Mouse (Mus musculus): Measurements from ENCODE around the gene Klk10.

Klk10 gene

GRCm38 (mm10) chr7:43780746-43781145 lies at the start of gene Klk10:
Gene Klk10, plus strand, starts transcription at chr7:43781035.
- DNase-seq: no peak

DNA sequence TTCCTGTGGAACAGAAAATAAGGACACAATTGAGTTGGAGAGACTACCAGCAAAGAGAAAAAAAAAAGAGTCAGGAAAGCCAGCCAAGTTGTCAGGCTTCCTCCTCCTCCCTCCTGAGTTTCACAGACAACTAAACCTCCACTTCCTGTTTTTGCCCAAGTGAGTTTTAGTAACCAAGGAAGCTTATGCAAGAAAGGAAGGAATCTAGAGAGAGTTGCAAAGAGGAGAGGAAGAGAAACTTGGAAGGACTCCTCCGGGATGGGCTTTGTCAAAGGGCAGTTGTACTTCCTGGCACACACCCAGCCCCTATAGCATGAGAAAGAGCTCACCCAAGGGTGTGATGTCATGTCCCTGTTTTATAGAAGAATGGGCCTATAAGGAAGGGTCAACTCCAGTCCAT lies 33.0 kb upstream of the Klk10 start:
- DNase-seq: no peak

- DNase-seq: no peak
Observed at GRCm38 (mm10) chr7:43752806-43753205, 28.0 kb upstream of the Klk10 start.

DNA sequence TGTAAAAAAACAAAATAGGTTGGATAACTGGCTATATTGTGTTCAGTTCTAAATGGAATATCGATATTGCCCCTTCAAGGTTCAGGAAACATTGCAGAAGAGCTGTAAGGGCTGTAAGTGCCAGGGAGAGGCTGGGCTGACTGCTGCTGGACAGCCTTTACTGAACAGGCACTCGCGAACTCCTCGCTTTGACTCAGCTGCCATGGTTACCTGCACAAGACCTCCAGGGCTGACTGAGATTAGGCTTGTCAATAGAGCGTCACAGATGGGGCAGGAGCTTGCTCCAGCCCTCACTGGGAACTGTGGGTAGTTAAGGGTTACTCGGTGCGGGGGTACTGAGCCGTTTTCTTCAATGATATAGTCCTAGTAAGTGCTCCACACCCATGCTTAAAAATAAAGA lies 14.4 kb upstream of the Klk10 start:
- DNase-seq: no peak

DNA sequence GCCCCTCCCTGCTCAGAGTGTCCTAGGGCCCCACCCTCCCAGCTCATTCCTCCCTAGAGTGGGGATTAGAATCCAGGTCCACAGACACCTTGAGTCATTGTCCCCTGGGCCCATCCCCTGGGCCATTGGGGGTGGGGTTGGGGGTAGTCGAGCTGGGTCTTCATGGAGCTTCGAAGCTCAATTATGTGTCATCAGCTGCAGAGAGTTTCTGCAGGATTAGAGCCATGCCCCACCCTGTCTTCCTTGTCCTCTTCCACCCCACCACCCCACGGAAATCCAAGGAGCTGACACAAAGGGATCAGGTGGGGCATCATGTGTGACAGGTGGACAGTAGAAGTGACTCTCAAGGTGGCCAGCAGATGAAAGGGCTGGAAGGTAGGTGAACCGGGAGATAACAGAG lies 12.2 kb upstream of the Klk10 start, which contains the start of gene Klk12:
Klk12 (plus strand) TSS at position 301 of the 400 bp plus-strand sequence.
- DNase-seq: no peak

DNA sequence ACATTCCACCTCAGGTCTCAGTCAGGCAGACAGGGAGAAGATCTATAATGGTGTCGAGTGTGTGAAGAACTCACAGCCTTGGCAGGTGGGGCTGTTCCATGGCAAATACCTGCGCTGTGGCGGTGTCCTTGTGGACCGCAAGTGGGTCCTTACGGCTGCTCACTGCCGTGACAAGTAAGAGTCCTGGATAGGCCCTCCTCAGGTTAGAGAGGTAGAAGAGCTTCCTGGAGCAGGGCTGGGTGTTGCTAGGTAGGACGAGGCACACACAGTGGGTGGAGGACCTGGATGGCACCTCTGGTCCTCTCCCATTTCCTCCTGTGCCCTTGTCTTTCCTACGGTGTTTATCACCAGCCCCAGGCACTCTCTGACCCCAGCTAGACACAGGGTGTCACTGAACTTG lies 11.2 kb upstream of the Klk10 start:
- DNase-seq: no peak

- no peak for DNase-seq
Observed at GRCm38 (mm10) chr7:43770701-43771100, 10.1 kb upstream of the Klk10 start.

- no peak for DNase-seq
Observed at GRCm38 (mm10) chr7:43771916-43772315, 8.9 kb upstream of the Klk10 start.

- DNase-seq: no peak
Observed at GRCm38 (mm10) chr7:43772901-43773300, 7.9 kb upstream of the Klk10 start.

GRCm38 (mm10) chr7:43774364-43774763 lies 6.5 kb upstream of the Klk10 start, which contains the start of gene Klk11:
Gene Klk11, plus strand, starts transcription at chr7:43774604.
- DNase-seq: no peak

DNA sequence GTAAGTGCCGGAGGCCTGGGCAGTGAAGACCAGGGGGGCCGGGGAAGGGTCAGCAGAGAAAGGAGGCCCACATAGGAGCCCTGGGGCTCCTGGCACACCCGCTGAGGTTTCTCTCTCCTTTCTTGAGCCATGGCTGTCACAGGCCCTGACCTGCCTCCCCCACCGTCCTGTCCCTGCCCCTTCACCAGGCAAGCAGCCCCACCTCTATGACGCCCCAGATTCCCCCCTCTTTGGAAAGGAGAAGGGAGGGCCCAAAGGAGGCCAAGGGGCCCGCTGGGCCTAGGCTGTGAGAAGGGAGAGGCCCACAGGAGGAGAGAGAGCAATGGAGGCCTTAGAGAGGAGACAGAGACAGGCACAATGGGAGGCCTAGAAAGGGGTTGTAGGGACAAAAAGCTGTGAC lies 6.0 kb upstream of the Klk10 start:
- DNase-seq: no peak

DNA sequence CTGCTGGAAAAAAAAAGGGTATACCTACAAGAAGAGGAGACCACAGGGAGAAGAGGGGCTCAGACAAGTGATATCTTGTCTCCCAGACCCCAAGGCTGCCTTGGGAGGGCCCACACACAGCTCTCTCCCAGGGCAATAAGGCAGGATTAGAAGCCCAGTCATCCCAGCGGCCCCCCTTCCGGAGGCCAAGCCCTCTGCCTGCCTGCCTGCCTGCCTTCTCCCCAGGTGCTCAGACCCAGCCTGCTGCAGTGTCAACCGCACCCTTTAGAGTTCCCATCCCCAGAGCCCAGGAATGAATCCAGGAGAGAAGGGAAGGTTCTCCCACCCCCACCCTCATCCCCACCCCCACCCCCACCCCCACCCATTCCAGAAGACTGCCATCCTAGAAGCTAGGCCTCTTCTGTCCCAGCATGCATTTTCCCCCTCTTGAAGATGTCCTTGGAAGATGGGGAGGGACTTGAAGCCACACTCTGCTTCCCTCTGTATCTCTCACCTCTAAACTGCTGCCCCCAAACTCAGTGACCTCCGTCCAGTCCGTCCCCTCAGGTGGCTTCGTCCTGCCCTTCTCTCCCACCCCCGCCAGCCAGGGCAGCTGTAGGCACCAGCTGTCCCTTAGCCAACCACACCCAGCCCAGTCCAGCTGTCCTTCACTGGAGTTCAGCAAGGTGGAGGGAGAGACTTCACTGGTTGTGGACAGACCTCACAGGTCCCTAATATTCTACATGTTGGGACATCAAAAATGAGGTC lies 5.4 kb upstream of the Klk10 start:
- no peak for DNase-seq

GRCm38 (mm10) chr7:43776506-43776905 lies 4.3 kb upstream of the Klk10 start:
- DNase-seq: no peak

DNA sequence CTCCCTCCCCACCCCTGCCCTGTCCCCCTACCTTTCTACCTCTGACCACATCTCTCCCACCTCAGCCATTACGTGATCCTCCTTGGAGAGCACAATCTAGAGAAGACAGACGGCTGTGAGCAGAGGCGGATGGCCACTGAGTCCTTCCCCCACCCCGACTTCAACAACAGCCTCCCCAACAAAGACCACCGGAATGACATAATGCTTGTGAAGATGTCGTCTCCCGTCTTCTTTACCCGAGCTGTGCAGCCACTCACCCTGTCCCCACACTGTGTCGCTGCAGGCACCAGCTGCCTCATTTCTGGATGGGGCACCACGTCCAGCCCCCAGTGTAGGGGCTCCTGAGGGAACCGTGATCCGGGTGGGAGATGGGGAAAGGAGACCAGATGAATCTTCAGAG lies 3.4 kb upstream of the Klk10 start:
- no peak for DNase-seq

GRCm38 (mm10) chr7:43778176-43778970 lies 2.5 kb upstream of the Klk10 start:
- DNase-seq: no peak

- no peak for DNase-seq
Observed at GRCm38 (mm10) chr7:43780241-43780640, 594 bp upstream of the Klk10 start.

GRCm38 (mm10) chr7:43781541-43781940 lies 706 bp downstream of the Klk10 start:
- DNase-seq: no peak

DNA sequence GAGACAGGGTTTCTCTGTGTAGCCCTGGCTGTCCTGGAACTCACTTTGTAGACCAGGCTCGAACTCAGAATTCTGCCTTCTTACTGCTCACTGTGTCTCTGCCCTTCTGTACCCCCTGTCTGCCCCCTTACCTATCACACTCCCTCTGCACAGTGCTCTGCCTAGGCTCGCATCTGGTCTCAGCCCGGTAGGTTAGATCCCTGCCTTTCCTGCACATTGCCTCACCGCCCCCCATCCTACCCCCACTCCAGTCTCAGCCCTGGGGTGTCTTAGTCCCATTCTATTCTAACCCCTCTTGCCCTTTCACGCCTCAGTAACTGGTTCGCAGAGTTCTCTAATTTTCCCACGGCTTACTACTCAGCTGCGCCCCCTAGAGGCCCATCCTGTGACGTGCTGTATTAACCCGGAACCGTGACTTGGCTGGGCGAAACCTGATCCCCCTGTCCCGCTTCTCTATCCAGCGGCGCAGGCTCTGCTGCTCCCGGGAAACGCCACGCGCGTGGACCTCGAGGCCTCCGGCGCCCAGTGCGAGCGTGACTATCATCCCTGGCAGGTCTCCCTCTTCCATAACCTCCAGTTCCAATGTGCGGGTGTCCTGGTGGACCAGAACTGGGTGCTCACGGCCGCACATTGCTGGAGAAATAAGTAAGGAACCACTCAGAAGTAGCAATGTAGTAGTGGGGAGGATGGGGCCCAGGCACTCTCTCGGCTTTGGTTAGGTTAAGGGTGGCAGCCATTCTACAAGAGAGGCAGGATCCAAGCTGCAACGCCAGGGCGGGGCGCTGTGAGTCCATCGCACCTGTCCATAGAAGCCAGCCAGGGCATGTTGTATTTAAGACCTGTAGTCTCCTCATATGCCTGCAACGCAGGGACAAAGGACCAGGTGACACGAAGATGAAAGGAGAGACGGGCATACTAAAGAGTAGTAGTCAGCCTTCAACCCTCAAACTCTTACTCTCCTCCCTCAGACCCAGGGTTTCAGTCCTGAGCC lies 1.7 kb downstream of the Klk10 start:
- peak; percentile 43 to 69 for DNase-seq

GRCm38 (mm10) chr7:43785286-43785685 lies 4.5 kb downstream of the Klk10 start:
- no peak for DNase-seq

DNA sequence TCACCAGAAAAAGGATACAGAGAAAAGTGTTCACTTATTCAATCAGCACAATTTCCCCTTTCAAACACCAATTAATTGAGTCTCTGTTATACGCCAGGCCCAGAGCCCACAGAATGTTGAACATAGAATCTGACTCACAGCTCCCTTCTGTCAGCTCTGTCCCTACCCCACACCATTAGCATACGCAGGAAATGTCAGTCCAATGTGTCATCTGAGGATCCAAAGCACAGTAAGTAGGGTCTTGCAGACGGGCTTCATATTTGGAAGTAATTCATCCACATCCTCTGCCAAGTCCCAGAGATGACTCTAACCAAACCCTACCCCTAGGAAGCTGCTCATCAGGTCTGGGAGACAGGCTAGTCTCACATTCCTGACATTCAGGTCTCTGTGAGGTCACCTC lies 7.3 kb downstream of the Klk10 start:
- no peak for DNase-seq

- DNase-seq: no peak
Observed at GRCm38 (mm10) chr7:43789295-43789694, 8.5 kb downstream of the Klk10 start.

DNA sequence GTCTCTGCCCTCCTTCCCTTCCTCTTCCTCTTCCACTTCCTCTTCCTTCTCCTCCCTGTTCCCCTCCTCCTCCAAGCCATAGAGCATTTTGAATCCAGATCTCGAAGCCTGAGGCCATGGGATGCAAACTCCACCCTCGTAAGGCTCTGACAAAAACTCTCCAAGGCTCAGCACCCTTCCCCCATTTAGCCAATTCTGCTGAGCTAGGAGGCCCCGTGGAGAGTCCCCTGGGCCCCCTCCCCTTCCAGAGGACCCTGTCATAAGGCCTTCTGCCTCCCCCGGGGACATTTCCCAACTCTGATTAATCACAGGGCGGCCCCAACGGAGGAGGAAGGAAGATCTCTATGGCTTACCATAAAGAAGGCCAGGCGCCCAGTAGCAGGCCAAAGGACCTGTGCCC lies 10.8 kb downstream of the Klk10 start, which contains the start of gene Klk9:
Klk9 (plus strand) TSS at position 301 of the 400 bp plus-strand sequence.
- no peak for DNase-seq

DNA sequence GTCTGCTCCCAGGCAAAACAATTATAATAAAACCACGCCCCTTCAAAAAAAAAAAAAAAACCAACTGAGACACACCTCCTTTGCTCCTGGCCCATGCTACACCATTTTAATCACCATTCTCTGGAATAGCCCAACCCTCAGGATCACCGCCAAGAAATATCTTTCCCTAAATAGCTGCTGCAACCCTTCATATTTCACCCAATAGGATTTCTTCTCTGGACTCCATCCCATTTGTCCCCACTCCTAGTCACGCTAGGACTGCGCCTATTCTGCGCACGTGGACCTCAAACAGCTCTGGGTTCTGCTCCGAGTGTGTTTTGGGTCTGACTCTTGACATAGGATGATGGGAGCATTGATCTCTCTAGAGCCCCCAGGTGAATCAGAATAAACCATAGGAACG lies 15.5 kb downstream of the Klk10 start:
- no peak for DNase-seq
